Mouse (Mus musculus) bone marrow macrophage, adult 2 months (primary cell): ENCODE results near the gene Tmem95.

ENCODE experiments used
- CTCF ChIP-seq: IDR thresholded peaks from 2 replicates; pipeline ENCODE4 v1.5.1; 2012; ENCODE audit warnings: low read depth, mild to moderate bottlenecking, low read length, moderate library complexity
- POLR2A ChIP-seq: IDR thresholded peaks from 2 replicates; pipeline ENCODE4 v1.6.1; 2012; ENCODE audit warnings: mild to moderate bottlenecking, low read depth, low read length, borderline replicate concordance

DNA sequence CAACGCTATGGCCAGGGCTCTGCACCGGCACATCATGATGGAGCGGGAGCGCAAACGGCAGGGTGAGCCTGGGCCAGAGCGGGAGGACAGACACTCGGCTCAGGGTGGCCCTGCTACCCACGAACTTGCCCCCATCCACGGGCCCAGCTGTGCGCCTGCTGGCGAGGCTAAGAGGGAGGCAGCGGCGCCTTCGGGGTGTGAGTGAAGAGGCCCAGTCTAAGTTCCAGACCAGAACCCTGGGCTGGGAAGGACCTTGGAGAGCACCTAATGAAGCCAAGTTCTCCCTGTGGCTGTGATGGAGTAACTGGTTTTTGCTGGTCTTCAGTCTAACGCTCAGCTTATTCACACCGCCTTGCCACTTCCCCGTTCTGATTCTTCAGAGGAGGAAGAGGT lies 36.5 kb upstream of the Tmem95 start:
- TF ChIP-seq CTCF = no peak
- TF ChIP-seq POLR2A = no peak
